Mouse (Mus musculus) testis, adult 2 months (tissue): Measurements from ENCODE around the gene Nexn.

Experiments
- CTCF ChIP-seq: fragments of 200-500 bp; IDR thresholded peaks from 2 replicates; pipeline ENCODE4 v1.5.1; 2012; ENCODE audit warnings: low read depth, mild to moderate bottlenecking, inconsistent platforms, low read length, moderate library complexity; ENCODE audit not compliant: control insufficient read depth, insufficient read depth, insufficient replicate concordance
- POLR2A ChIP-seq: fragments of 200-500 bp; IDR thresholded peaks from 2 replicates; pipeline ENCODE4 v1.6.1; 2012; ENCODE audit warnings: low read depth, mild to moderate bottlenecking, inconsistent platforms, low read length, moderate library complexity; ENCODE audit not compliant: control insufficient read depth

- TF ChIP-seq CTCF (no peak), POLR2A (no peak)
Observed at GRCm38 (mm10) chr3:152288740-152289139, 22.6 kb upstream of the Nexn start.
